Mouse (Mus musculus): ENCODE data around the gene Dnm2.

GRCm38 (mm10) chr9:21525937-21526633, 101.4 kb downstream of the Dnm2 start, which contains the start of gene AB124611:
- TF ChIP-seq CTCF (IDR thresholded peaks at IDR 0.05; ENCODE audit: low read depth, low read length) (no peak), POLR2A (IDR thresholded peaks at IDR 0.05; ENCODE audit: borderline replicate concordance, low read depth, low read length) (no peak)
